Mouse (Mus musculus) neural tube, embryonic 15.5 days (tissue): ENCODE results near the gene BC051142. TPM values are rescaled to one million over a fixed set of nuclear protein-coding genes. Genes with fewer than 3 reads are reported as not detected.

Experiments
- ATAC-seq: fragments of 200-750 bp; cut with Nextera tagmentation; 2 replicates; pipeline ENCODE4 v1.8.0; 2017; ENCODE audit warnings: mild to moderate bottlenecking, moderate TSS enrichment, moderate library complexity; ENCODE audit not compliant: low FRiP score
- H3K27ac ChIP-seq: fragments of 300-500 bp; sonication (generic); replicated peaks from 2 replicates; pipeline ENCODE4 v1.5.1; 2015; ENCODE audit warnings: mild to moderate bottlenecking, inconsistent platforms
- H3K27me3 ChIP-seq: fragments of 300-500 bp; sonication (generic); replicated peaks from 2 replicates; pipeline ENCODE4 v1.6.1; 2015; ENCODE audit warnings: inconsistent platforms
- H3K36me3 ChIP-seq: fragments of 300-500 bp; sonication (generic); 2 replicates; pipeline ENCODE4 v1.6.1; 2015; ENCODE audit warnings: inconsistent platforms
- H3K4me1 ChIP-seq: fragments of 300-500 bp; sonication (generic); 2 replicates; pipeline ENCODE4 v1.6.1; 2015; ENCODE audit warnings: inconsistent platforms
- H3K4me2 ChIP-seq: fragments of 300-500 bp; sonication (generic); 2 replicates; pipeline ENCODE4 v1.6.1; 2015; ENCODE audit warnings: inconsistent platforms, mild to moderate bottlenecking, moderate library complexity
- H3K4me3 ChIP-seq: fragments of 300-500 bp; sonication (generic); replicated peaks from 2 replicates; pipeline ENCODE4 v1.5.1; 2015; ENCODE audit warnings: mild to moderate bottlenecking, inconsistent platforms
- H3K9ac ChIP-seq: fragments of 300-500 bp; sonication (generic); replicated peaks from 2 replicates; pipeline ENCODE4 v1.6.1; 2015; ENCODE audit warnings: mild to moderate bottlenecking, inconsistent platforms
- H3K9me3 ChIP-seq: fragments of 300-500 bp; sonication (generic); replicated peaks from 2 replicates; pipeline ENCODE4 v1.6.1; 2016; ENCODE audit warnings: inconsistent platforms
- WGBS: fragments of 180-500 bp; shearing (Covaris S2); methylation state at CpG from one replicate; pipeline ENCODE4 v1.1.7; 2015; ENCODE audit warnings: mixed read lengths; 5-methylcytosine and 5-hydroxymethylcytosine counted together
- polyA plus RNA-seq: library from polyadenylated mRNA; unstranded; fragments of >200 nt; fragmentation: Nextera tagmentation; extraction: Ambion mirVana; gene quantifications from 2 replicates; pipeline ENCODE4 v1.2.1, GENCODE M21; 2015

The BC051142 gene
- polyA plus RNA-seq, 1 experiment from 2014 or later: 5.1 TPM

GRCm38 (mm10) chr17:34378716-34379115 is 19.9 kb upstream of the BC051142 start:
- no peaks in the 10 kb centered on the region for H3K36me3 ChIP-seq
- H3K4me1 ChIP-seq: no peaks in the 10 kb centered on the region
- no peaks in the 10 kb centered on the region for H3K27me3 ChIP-seq
- no peak for ATAC-seq
- H3K4me3 ChIP-seq: no peak overlapping the region
- no peak overlapping the region for H3K9ac ChIP-seq
- WGBS: 78% methylated on average over 2 of the region's 2 CpGs
- no peak overlapping the region for H3K27ac ChIP-seq
- H3K9me3 ChIP-seq: no peaks in the 10 kb centered on the region
- no peak overlapping the region for H3K4me2 ChIP-seq

GRCm38 (mm10) chr17:34379451-34379850 is 19.2 kb upstream of the BC051142 start:
- H3K4me1 ChIP-seq: no peaks in the 10 kb centered on the region
- ATAC-seq: no peak
- no peaks in the 10 kb centered on the region for H3K27me3 ChIP-seq
- H3K36me3 ChIP-seq: no peaks in the 10 kb centered on the region
- H3K4me2 ChIP-seq: no peak overlapping the region
- 71% methylated on average over 7 of the region's 7 CpGs for WGBS
- H3K9me3 ChIP-seq: no peaks in the 10 kb centered on the region
- no peak overlapping the region for H3K27ac ChIP-seq
- H3K4me3 ChIP-seq: no peak overlapping the region
- H3K9ac ChIP-seq: no peak overlapping the region

- Histone ChIP-seq H3K4me1 (no peaks in the 10 kb centered on the region), H3K27ac (no peak overlapping the region), H3K4me3 (no peak overlapping the region), H3K36me3 (no peaks in the 10 kb centered on the region), H3K9ac (no peak overlapping the region), H3K27me3 (no peaks in the 10 kb centered on the region), H3K9me3 (no peaks in the 10 kb centered on the region), H3K4me2 (no peak overlapping the region)
- WGBS: 77% methylated on average over 11 of the region's 11 CpGs
- ATAC-seq: no peak
Measured at GRCm38 (mm10) chr17:34381876-34382275, 16.7 kb upstream of the BC051142 start.

GRCm38 (mm10) chr17:34383212-34383611 is 15.4 kb upstream of the BC051142 start:
- H3K4me2 ChIP-seq: no peak overlapping the region
- ATAC-seq: no peak
- no peaks in the 10 kb centered on the region for H3K9me3 ChIP-seq
- H3K27ac ChIP-seq: no peak overlapping the region
- 86% methylated on average over 7 of the region's 7 CpGs for WGBS
- no peak overlapping the region for H3K4me3 ChIP-seq
- H3K4me1 ChIP-seq: no peaks in the 10 kb centered on the region
- no peaks in the 10 kb centered on the region for H3K27me3 ChIP-seq
- no peak overlapping the region for H3K9ac ChIP-seq
- no peaks in the 10 kb centered on the region for H3K36me3 ChIP-seq

- 77% methylated on average over 3 of the region's 3 CpGs for WGBS
- Histone ChIP-seq H3K4me3 (no peak overlapping the region), H3K27me3 (no peaks in the 10 kb centered on the region), H3K36me3 (no peaks in the 10 kb centered on the region), H3K27ac (no peak overlapping the region), H3K9me3 (no peaks in the 10 kb centered on the region), H3K4me2 (no peak overlapping the region), H3K9ac (no peak overlapping the region), H3K4me1 (no peaks in the 10 kb centered on the region)
- no peak for ATAC-seq
Measured at GRCm38 (mm10) chr17:34384699-34385098, 13.9 kb upstream of the BC051142 start.

- Histone ChIP-seq H3K9me3 (no peaks in the 10 kb centered on the region), H3K27ac (no peak overlapping the region), H3K4me1 (no peaks in the 10 kb centered on the region), H3K27me3 (0 out of 2 replicates have a peak, but pooled peaks cover 3% of the 10 kb centered on the region), H3K4me3 (no peak overlapping the region), H3K36me3 (no peaks in the 10 kb centered on the region), H3K9ac (no peak overlapping the region), H3K4me2 (no peak overlapping the region)
- 78% methylated on average over 2 of the region's 2 CpGs for WGBS
- no peak for ATAC-seq
Measured at GRCm38 (mm10) chr17:34386656-34387055, 12.0 kb upstream of the BC051142 start.

- Histone ChIP-seq H3K27me3 (0 out of 2 replicates have a peak, but pooled peaks cover 3% of the 10 kb centered on the region), H3K4me2 (no peak overlapping the region), H3K4me1 (no peaks in the 10 kb centered on the region), H3K9me3 (no peaks in the 10 kb centered on the region), H3K4me3 (no peak overlapping the region), H3K27ac (no peak overlapping the region), H3K9ac (no peak overlapping the region), H3K36me3 (no peaks in the 10 kb centered on the region)
- WGBS: 42% methylated on average over 4 of the region's 4 CpGs
- no peak for ATAC-seq
Measured at GRCm38 (mm10) chr17:34388513-34388912, 10.1 kb upstream of the BC051142 start.

GRCm38 (mm10) chr17:34391507-34391906 is 7.1 kb upstream of the BC051142 start:
- 83% methylated on average over 7 of the region's 7 CpGs for WGBS
- no peak overlapping the region for H3K9ac ChIP-seq
- H3K4me1 ChIP-seq: no peaks in the 10 kb centered on the region
- H3K27me3 ChIP-seq: 0 out of 2 replicates have a peak, but pooled peaks cover 3% of the 10 kb centered on the region
- H3K36me3 ChIP-seq: no peaks in the 10 kb centered on the region
- ATAC-seq: no peak
- no peaks in the 10 kb centered on the region for H3K9me3 ChIP-seq
- no peak overlapping the region for H3K4me3 ChIP-seq
- no peak overlapping the region for H3K27ac ChIP-seq
- peak overlapping the region; percentile 79 for H3K4me2 ChIP-seq

- peak overlapping the region; percentile 79 for H3K4me2 ChIP-seq
- no peaks in the 10 kb centered on the region for H3K36me3 ChIP-seq
- no peak overlapping the region for H3K27ac ChIP-seq
- H3K4me3 ChIP-seq: peak overlapping the region; percentile 42
- ATAC-seq: no peak
- 0 out of 2 replicates have a peak, but pooled peaks cover 3% of the 10 kb centered on the region for H3K27me3 ChIP-seq
- no peaks in the 10 kb centered on the region for H3K9me3 ChIP-seq
- H3K4me1 ChIP-seq: no peaks in the 10 kb centered on the region
- WGBS: 3% methylated on average over 24 of the region's 24 CpGs
- peak overlapping the region; percentile 35 for H3K9ac ChIP-seq
Measured at GRCm38 (mm10) chr17:34392321-34392720, 6.3 kb upstream of the BC051142 start.

GRCm38 (mm10) chr17:34397357-34397756 is 1.3 kb upstream of the BC051142 start:
- WGBS: 71% methylated on average over 5 of the region's 5 CpGs
- Histone ChIP-seq H3K36me3 (no peaks in the 10 kb centered on the region), H3K4me1 (peaks cover 9% of the 10 kb centered on the region), H3K4me3 (no peak overlapping the region), H3K4me2 (no peak overlapping the region), H3K27ac (no peak overlapping the region), H3K9me3 (no peaks in the 10 kb centered on the region), H3K9ac (no peak overlapping the region), H3K27me3 (no peaks in the 10 kb centered on the region)
- ATAC-seq: no peak

- H3K4me1 ChIP-seq: peaks cover 9% of the 10 kb centered on the region
- 19% methylated on average over 9 of the region's 9 CpGs for WGBS
- peak overlapping the region; percentile 99 for H3K27ac ChIP-seq
- no peaks in the 10 kb centered on the region; the same call in 1 of the 2 replicates for H3K27me3 ChIP-seq
- no peaks in the 10 kb centered on the region for H3K36me3 ChIP-seq
- peak overlapping the region; percentile 68 for H3K4me2 ChIP-seq
- peak; percentile 90 for ATAC-seq
- no peaks in the 10 kb centered on the region for H3K9me3 ChIP-seq
- peak overlapping the region; percentile 64 for H3K4me3 ChIP-seq
- H3K9ac ChIP-seq: no peak overlapping the region
Measured at GRCm38 (mm10) chr17:34398058-34398710, 436 bp upstream of the BC051142 start.

- Histone ChIP-seq H3K4me2 (peak overlapping the region; percentile 68), H3K9ac (no peak overlapping the region), H3K27ac (peak overlapping the region; percentile 99), H3K4me1 (peaks cover 9% of the 10 kb centered on the region), H3K36me3 (no peaks in the 10 kb centered on the region), H3K27me3 (no peaks in the 10 kb centered on the region; the same call in 1 of the 2 replicates), H3K9me3 (no peaks in the 10 kb centered on the region), H3K4me3 (peak overlapping the region; percentile 64)
- WGBS: 48% methylated on average over 4 of the region's 4 CpGs
- ATAC-seq: no peak
Measured at GRCm38 (mm10) chr17:34399394-34399715, 735 bp downstream of the BC051142 start.
